Mouse (Mus musculus): Measurements from ENCODE around the gene Evi2.

DNA sequence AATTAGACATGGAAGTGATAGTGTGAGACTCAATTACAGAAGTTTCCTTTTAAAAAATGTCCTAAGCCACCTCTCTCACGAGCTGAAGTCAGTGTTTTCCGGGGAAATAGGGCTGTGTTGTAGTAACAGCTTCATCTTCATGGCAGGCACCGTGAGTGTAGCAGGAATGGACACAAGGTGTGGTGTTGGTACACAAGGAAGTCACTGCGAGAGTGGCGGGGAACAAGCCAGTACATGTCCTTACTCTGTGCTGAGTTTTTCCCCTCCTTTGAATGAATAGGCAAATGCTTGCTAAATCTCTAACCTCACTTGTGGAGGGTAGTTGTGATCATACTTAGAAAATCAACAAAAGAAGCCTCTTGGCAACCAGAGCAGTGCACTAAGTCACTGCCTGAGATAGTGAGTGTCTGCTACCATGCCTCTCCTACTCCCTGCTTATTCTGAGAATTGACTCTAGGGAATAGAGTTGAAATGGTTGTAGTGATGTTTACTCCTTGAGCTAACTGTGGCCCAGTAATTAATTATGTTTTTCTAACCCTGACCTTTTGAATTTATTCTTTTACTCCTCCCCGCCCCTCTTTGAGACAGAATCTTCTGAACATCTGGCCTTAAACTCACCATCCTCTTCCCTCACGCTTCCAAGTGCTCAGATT, 46.4 kb downstream of the Evi2 start:
- no peak for TF ChIP-seq CTCF (IDR thresholded peaks at IDR 0.05; ENCODE audit: insufficient read depth, low read length)
- no peak for TF ChIP-seq POLR2A (IDR thresholded peaks at IDR 0.05; ENCODE audit: borderline replicate concordance, extremely low read depth, low read depth, low read length)

Data from lung, adult 2 months (tissue).